Mouse (Mus musculus) C2C12 (cell line): ENCODE measurements around the gene Fbxw11. TPM values are rescaled to one million over a fixed set of nuclear protein-coding genes. Genes with fewer than 3 reads are reported as not detected.
A peak's percentile ranks its signal among the peaks of the same experiment; 100 is the strongest.

Experiments used
- H3K27me3 ChIP-seq: one replicate; pipeline ENCODE4 v1.6.1; 2011; ENCODE audit not compliant: control insufficient read depth, insufficient read depth, insufficient read length
- H3K36me3 ChIP-seq: one replicate; pipeline ENCODE4 v1.6.1; 2011; ENCODE audit not compliant: control insufficient read depth, insufficient read depth
- H3K4me3 ChIP-seq: one replicate; pipeline ENCODE4 v1.5.1; 2011; ENCODE audit warnings: mild to moderate bottlenecking, control low read depth; ENCODE audit not compliant: poor library complexity, insufficient read depth, severe bottlenecking
- H3K79me2 ChIP-seq: one replicate; pipeline ENCODE4 v1.6.1; 2011; ENCODE audit not compliant: control insufficient read depth, insufficient read depth
- H3K79me3 ChIP-seq: one replicate; pipeline ENCODE4 v1.6.1; 2011; ENCODE audit warnings: low read depth, control low read depth
- H3ac ChIP-seq: one replicate; pipeline ENCODE3; 2011; ENCODE audit warnings: low read depth; ENCODE audit not compliant: control insufficient read depth, insufficient read length
- CEBPB ChIP-seq: IDR thresholded peaks from one replicate; pipeline ENCODE4 v1.6.1; 2011; ENCODE audit warnings: low read depth, mild to moderate bottlenecking, control low read depth, moderate library complexity
- CTCF ChIP-seq: IDR thresholded peaks from one replicate; pipeline ENCODE4 v1.5.1; 2011; ENCODE audit not compliant: control insufficient read depth, insufficient read depth, insufficient read length
- FOSL1 ChIP-seq: IDR thresholded peaks from one replicate; pipeline ENCODE4 v1.8.0; 2011; ENCODE audit warnings: mild to moderate bottlenecking, low read length; ENCODE audit not compliant: poor library complexity, insufficient read depth, severe bottlenecking
- MAX ChIP-seq: IDR thresholded peaks from one replicate; pipeline ENCODE4 v1.6.1; 2011; ENCODE audit warnings: mild to moderate bottlenecking, control low read depth
- MYOD1 ChIP-seq: IDR thresholded peaks from one replicate; pipeline ENCODE4 v1.6.1; 2011; ENCODE audit warnings: low read depth; ENCODE audit not compliant: control insufficient read depth, insufficient read length
- MYOG ChIP-seq: IDR thresholded peaks from one replicate; pipeline ENCODE4 v1.6.1; 2011; ENCODE audit not compliant: control insufficient read depth, insufficient read length; ENCODE audit errors: extremely low read depth
- USF1 ChIP-seq: IDR thresholded peaks from one replicate; pipeline ENCODE4 v1.6.1; 2011; ENCODE audit warnings: low read depth, mild to moderate bottlenecking, control low read depth, moderate library complexity
- polyA plus RNA-seq: library from polyadenylated mRNA; unstranded; fragments of >200 nt; fragmentation: generic; extraction: Trizol; gene quantifications from one replicate; pipeline ENCODE4 v1.2.1, GENCODE M21; 2012; ENCODE audit warnings: missing spikeins

Gene Fbxw11
- polyA plus RNA-seq, 1 experiment = 38.8 TPM

GRCm38 (mm10) chr11:32701566-32701965, 59.0 kb downstream of the Fbxw11 start:
- H3K4me3 ChIP-seq = no peak overlapping the region
- TF ChIP-seq FOSL1 = no peak
- TF ChIP-seq CTCF = no peak
- TF ChIP-seq MAX = no peak
- TF ChIP-seq USF1 = no peak
- no peak for TF ChIP-seq MYOD1
- TF ChIP-seq MYOG = no peak
- TF ChIP-seq CEBPB = no peak

DNA sequence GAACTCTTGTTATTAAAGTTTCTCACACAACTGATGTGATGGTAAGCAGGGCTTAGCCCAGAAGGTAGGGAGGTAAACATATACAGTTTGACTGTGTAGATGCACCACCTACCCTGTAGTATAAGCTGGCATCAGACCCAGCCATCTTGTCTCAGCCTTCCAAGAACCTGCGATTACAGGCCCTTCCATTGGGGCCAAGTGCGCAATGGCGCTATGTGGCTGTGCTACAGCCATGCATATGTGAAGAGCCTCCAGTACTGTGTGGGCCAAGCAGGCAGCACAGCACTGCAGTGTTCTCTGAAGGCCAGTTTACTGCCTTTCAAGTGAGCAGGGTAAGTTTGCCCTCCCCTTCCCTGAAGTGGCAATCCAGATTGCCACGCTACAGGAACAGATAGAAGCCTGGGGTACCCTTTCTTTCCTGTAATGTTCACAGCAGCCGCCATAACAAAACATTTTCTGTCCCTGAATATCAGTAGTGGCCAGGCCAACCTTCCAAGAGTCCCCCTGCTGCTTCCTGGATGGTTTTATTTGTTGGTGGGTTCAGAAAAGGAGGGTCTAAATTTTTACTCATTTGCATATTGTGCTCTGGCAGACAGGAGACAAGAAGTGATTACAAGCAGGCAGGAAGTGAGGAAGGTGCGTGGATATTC, 61.8 kb downstream of the Fbxw11 start:
- TF ChIP-seq FOSL1 (no peak), USF1 (no peak), CEBPB (no peak), MYOD1 (no peak), CTCF (no peak), MAX (no peak), MYOG (no peak)

More at GRCm38 (mm10) chr11:32701566-32701965, 59.0 kb downstream of the Fbxw11 start:
- no peaks in the 10 kb centered on the region for H3K27me3 ChIP-seq
- H3K79me3 ChIP-seq = peaks cover 94% of the 10 kb centered on the region
- H3K79me2 ChIP-seq = peaks cover 100% of the 10 kb centered on the region
- no peaks in the 10 kb centered on the region for H3K36me3 ChIP-seq
- no peak overlapping the region for H3ac ChIP-seq

GRCm38 (mm10) chr11:32706406-32706993, 64.0 kb downstream of the Fbxw11 start:
- TF ChIP-seq MYOG (no peak), CTCF (no peak), MYOD1 (no peak), CEBPB (no peak), MAX (no peak), FOSL1 (peak; percentile 31), USF1 (no peak)
- Histone ChIP-seq H3K79me3 (peaks cover 81% of the 10 kb centered on the region), H3ac (no peak overlapping the region), H3K79me2 (peaks cover 99% of the 10 kb centered on the region), H3K4me3 (no peak overlapping the region), H3K36me3 (peaks cover 3% of the 10 kb centered on the region), H3K27me3 (no peaks in the 10 kb centered on the region)

More for the DNA sequence above, 61.8 kb downstream of the Fbxw11 start:
- H3K79me2 ChIP-seq = peaks cover 99% of the 10 kb centered on the region
- no peaks in the 10 kb centered on the region for H3K36me3 ChIP-seq
- no peaks in the 10 kb centered on the region for H3K27me3 ChIP-seq
- H3ac ChIP-seq = no peak overlapping the region
- peaks cover 87% of the 10 kb centered on the region for H3K79me3 ChIP-seq
- no peak overlapping the region for H3K4me3 ChIP-seq

GRCm38 (mm10) chr11:32707481-32707880, 65.0 kb downstream of the Fbxw11 start:
- Histone ChIP-seq H3K79me3 (peaks cover 71% of the 10 kb centered on the region), H3K79me2 (peaks cover 99% of the 10 kb centered on the region), H3K36me3 (peaks cover 13% of the 10 kb centered on the region), H3K4me3 (no peak overlapping the region), H3K27me3 (no peaks in the 10 kb centered on the region), H3ac (no peak overlapping the region)
- TF ChIP-seq MYOG = no peak
- TF ChIP-seq FOSL1 = no peak
- TF ChIP-seq MAX = no peak
- no peak for TF ChIP-seq CTCF
- TF ChIP-seq CEBPB = no peak
- TF ChIP-seq MYOD1 = no peak
- no peak for TF ChIP-seq USF1

- H3K36me3 ChIP-seq = peaks cover 19% of the 10 kb centered on the region
- H3ac ChIP-seq = no peak overlapping the region
- peaks cover 93% of the 10 kb centered on the region for H3K79me2 ChIP-seq
- no peaks in the 10 kb centered on the region for H3K27me3 ChIP-seq
- H3K4me3 ChIP-seq = no peak overlapping the region
- TF ChIP-seq USF1 (no peak), CEBPB (no peak), MYOD1 (no peak), MAX (no peak), MYOG (no peak), CTCF (no peak), FOSL1 (no peak)
- H3K79me3 ChIP-seq = peaks cover 57% of the 10 kb centered on the region
These were observed 66.4 kb downstream of the Fbxw11 start for GRCm38 (mm10) chr11:32708739-32709501.
